Mouse (Mus musculus) liver, adult 2 months (tissue): ENCODE data around the gene Olfr1110.

Experiments used
- CTCF ChIP-seq: fragments of 200-500 bp; IDR thresholded peaks from 2 replicates; pipeline ENCODE4 v1.5.1; 2011; ENCODE audit warnings: low read depth, low read length, control low read depth
- POLR2A ChIP-seq: fragments of 200-500 bp; IDR thresholded peaks from 2 replicates; pipeline ENCODE4 v1.6.1; 2011; ENCODE audit warnings: low read length, control low read depth; ENCODE audit not compliant: insufficient read depth; ENCODE audit errors: extremely low read depth

GRCm38 (mm10) chr2:87114467-87114866, 25.6 kb downstream of the Olfr1110 start, which contains the start of gene Olfr259:
- TF ChIP-seq CTCF (no peak), POLR2A (no peak)
